Mouse (Mus musculus): ENCODE measurements around the gene Kif6.

DNA sequence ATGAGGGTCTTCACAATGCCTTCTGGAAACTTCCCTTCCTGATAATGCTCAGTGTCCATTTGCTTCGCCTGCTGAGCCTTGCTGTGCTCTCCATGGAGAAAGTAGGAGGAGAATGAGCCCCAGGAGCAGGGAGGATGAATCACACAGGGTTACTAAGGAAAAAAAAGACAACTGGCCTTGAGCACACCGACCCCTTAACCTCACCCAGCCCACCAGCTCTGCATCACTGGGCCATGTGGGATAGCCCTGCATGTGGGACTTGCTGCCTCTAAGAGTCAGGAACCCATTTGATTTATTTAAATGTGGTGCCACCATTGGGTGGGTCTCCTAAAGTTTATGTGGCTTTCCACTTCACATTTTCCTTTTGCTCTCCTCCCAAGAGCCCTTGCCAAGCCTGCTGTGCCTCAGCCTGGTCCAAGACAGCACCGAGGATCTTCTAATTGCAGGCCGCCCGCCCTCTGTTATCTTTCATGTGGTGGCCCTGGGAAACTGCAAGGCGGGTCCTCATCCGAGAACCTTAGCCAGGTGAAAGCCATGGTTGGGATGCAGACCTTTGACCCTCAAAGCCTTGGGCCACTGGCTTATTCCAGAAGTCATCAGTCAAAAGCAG is 210.0 kb downstream of the Kif6 start:
- no peak for TF ChIP-seq CTCF (IDR thresholded peaks at IDR 0.05; ENCODE audit: borderline replicate concordance, extremely low read depth, insufficient read depth, insufficient read length)
- no peak for TF ChIP-seq POLR2A (IDR thresholded peaks at IDR 0.05; ENCODE audit: borderline replicate concordance, extremely low read depth, insufficient read depth, insufficient read length, poor library complexity, severe bottlenecking)
